Mouse (Mus musculus): ENCODE data around the gene Htr1f.
A peak's percentile ranks its signal among the peaks of the same experiment; 100 is the strongest.

Htr1f gene

GRCm38 (mm10) chr16:64883896-64884295 is 221.8 kb downstream of the Htr1f start:
- Histone ChIP-seq H3K27me3 (ENCODE audit: insufficient read depth, low read length) (no peaks in the 10 kb centered on the region), H3K4me3 (replicated peaks; ENCODE audit: low read length) (no peak overlapping the region), H3K9me3 (ENCODE audit: low read length) (peaks cover 29% of the 10 kb centered on the region), H3K4me1 (replicated peaks; ENCODE audit: low read depth, low read length) (peaks cover 50% of the 10 kb centered on the region), H3K36me3 (ENCODE audit: insufficient read depth, low read length) (peaks cover 20% of the 10 kb centered on the region)
- TF ChIP-seq NANOG (IDR thresholded peaks at IDR 0.05; ENCODE audit: borderline replicate concordance, low read length) (no peak), POU5F1 (IDR thresholded peaks at IDR 0.05; ENCODE audit: borderline replicate concordance, low read length) (no peak)

GRCm38 (mm10) chr16:64881442-64881841 is 224.2 kb downstream of the Htr1f start:
- peaks cover 4% of the 10 kb centered on the region for H3K36me3 ChIP-seq (ENCODE audit: insufficient read depth, low read length)
- no peaks in the 10 kb centered on the region for H3K27me3 ChIP-seq (ENCODE audit: insufficient read depth, low read length)
- H3K4me1 ChIP-seq (replicated peaks; ENCODE audit: low read depth, low read length) = peaks cover 62% of the 10 kb centered on the region
- no peak for TF ChIP-seq CTCF (conservative IDR thresholded peaks at IDR 0.05; ENCODE audit: low read length)
- no peak for TF ChIP-seq NANOG (IDR thresholded peaks at IDR 0.05; ENCODE audit: borderline replicate concordance, low read length)
- TF ChIP-seq POU5F1 (IDR thresholded peaks at IDR 0.05; ENCODE audit: borderline replicate concordance, low read length) = no peak
- H3K4me3 ChIP-seq (replicated peaks; ENCODE audit: low read length) = no peak overlapping the region
- H3K9me3 ChIP-seq (ENCODE audit: low read length) = peaks cover 13% of the 10 kb centered on the region

- Histone ChIP-seq H3K9me3 (ENCODE audit: low read length) (peaks cover 12% of the 10 kb centered on the region), H3K4me1 (replicated peaks; ENCODE audit: low read depth, low read length) (peaks cover 61% of the 10 kb centered on the region), H3K4me3 (replicated peaks; ENCODE audit: low read length) (no peak overlapping the region), H3K36me3 (ENCODE audit: insufficient read depth, low read length) (no peaks in the 10 kb centered on the region), H3K27me3 (ENCODE audit: insufficient read depth, low read length) (no peaks in the 10 kb centered on the region)
- TF ChIP-seq NANOG (IDR thresholded peaks at IDR 0.05; ENCODE audit: borderline replicate concordance, low read length) (peak; percentile 50; the same call in 1 of the 2 replicates), POU5F1 (IDR thresholded peaks at IDR 0.05; ENCODE audit: borderline replicate concordance, low read length) (no peak), CTCF (conservative IDR thresholded peaks at IDR 0.05; ENCODE audit: low read length) (no peak)
Measured at GRCm38 (mm10) chr16:64880986-64881385, 224.7 kb downstream of the Htr1f start.

GRCm38 (mm10) chr16:64879735-64880134 is 225.9 kb downstream of the Htr1f start:
- TF ChIP-seq CTCF (conservative IDR thresholded peaks at IDR 0.05; ENCODE audit: low read length) (no peak), NANOG (IDR thresholded peaks at IDR 0.05; ENCODE audit: borderline replicate concordance, low read length) (no peak), POU5F1 (IDR thresholded peaks at IDR 0.05; ENCODE audit: borderline replicate concordance, low read length) (no peak)
- Histone ChIP-seq H3K36me3 (ENCODE audit: insufficient read depth, low read length) (no peaks in the 10 kb centered on the region), H3K9me3 (ENCODE audit: low read length) (peaks cover 23% of the 10 kb centered on the region), H3K4me1 (replicated peaks; ENCODE audit: low read depth, low read length) (peaks cover 62% of the 10 kb centered on the region), H3K27me3 (ENCODE audit: insufficient read depth, low read length) (no peaks in the 10 kb centered on the region), H3K4me3 (replicated peaks; ENCODE audit: low read length) (no peak overlapping the region)

GRCm38 (mm10) chr16:64878611-64879132 is 227.0 kb downstream of the Htr1f start:
- TF ChIP-seq POU5F1 (IDR thresholded peaks at IDR 0.05; ENCODE audit: borderline replicate concordance, low read length) = no peak
- TF ChIP-seq NANOG (IDR thresholded peaks at IDR 0.05; ENCODE audit: borderline replicate concordance, low read length) = no peak
- TF ChIP-seq CTCF (conservative IDR thresholded peaks at IDR 0.05; ENCODE audit: low read length) = no peak
- Histone ChIP-seq H3K4me3 (replicated peaks; ENCODE audit: low read length) (no peak overlapping the region), H3K27me3 (ENCODE audit: insufficient read depth, low read length) (no peaks in the 10 kb centered on the region), H3K9me3 (ENCODE audit: low read length) (peaks cover 33% of the 10 kb centered on the region), H3K4me1 (replicated peaks; ENCODE audit: low read depth, low read length) (peaks cover 51% of the 10 kb centered on the region), H3K36me3 (ENCODE audit: insufficient read depth, low read length) (peaks cover 5% of the 10 kb centered on the region; the same call in 1 of the 2 replicates)

GRCm38 (mm10) chr16:64877314-64877713 is 228.3 kb downstream of the Htr1f start:
- peaks cover 51% of the 10 kb centered on the region for H3K4me1 ChIP-seq (replicated peaks; ENCODE audit: low read depth, low read length)
- H3K4me3 ChIP-seq (replicated peaks; ENCODE audit: low read length) = no peak overlapping the region
- no peak for TF ChIP-seq NANOG (IDR thresholded peaks at IDR 0.05; ENCODE audit: borderline replicate concordance, low read length)
- TF ChIP-seq CTCF (conservative IDR thresholded peaks at IDR 0.05; ENCODE audit: low read length) = no peak
- TF ChIP-seq POU5F1 (IDR thresholded peaks at IDR 0.05; ENCODE audit: borderline replicate concordance, low read length) = no peak
- peaks cover 10% of the 10 kb centered on the region; the same call in 1 of the 2 replicates for H3K36me3 ChIP-seq (ENCODE audit: insufficient read depth, low read length)
- peaks cover 44% of the 10 kb centered on the region for H3K9me3 ChIP-seq (ENCODE audit: low read length)
- no peaks in the 10 kb centered on the region for H3K27me3 ChIP-seq (ENCODE audit: insufficient read depth, low read length)

- no peaks in the 10 kb centered on the region for H3K27me3 ChIP-seq (ENCODE audit: insufficient read depth, low read length)
- H3K4me1 ChIP-seq (replicated peaks; ENCODE audit: low read depth, low read length) = peaks cover 49% of the 10 kb centered on the region
- TF ChIP-seq CTCF (conservative IDR thresholded peaks at IDR 0.05; ENCODE audit: low read length) = no peak
- TF ChIP-seq NANOG (IDR thresholded peaks at IDR 0.05; ENCODE audit: borderline replicate concordance, low read length) = no peak
- TF ChIP-seq POU5F1 (IDR thresholded peaks at IDR 0.05; ENCODE audit: borderline replicate concordance, low read length) = no peak
- no peak overlapping the region for H3K4me3 ChIP-seq (replicated peaks; ENCODE audit: low read length)
- peaks cover 15% of the 10 kb centered on the region; the same call in 1 of the 2 replicates for H3K36me3 ChIP-seq (ENCODE audit: insufficient read depth, low read length)
- H3K9me3 ChIP-seq (ENCODE audit: low read length) = peaks cover 50% of the 10 kb centered on the region
Measured at GRCm38 (mm10) chr16:64876631-64877265, 228.9 kb downstream of the Htr1f start.

GRCm38 (mm10) chr16:64875822-64876221 is 229.8 kb downstream of the Htr1f start:
- Histone ChIP-seq H3K4me3 (replicated peaks; ENCODE audit: low read length) (no peak overlapping the region), H3K4me1 (replicated peaks; ENCODE audit: low read depth, low read length) (peaks cover 40% of the 10 kb centered on the region), H3K27me3 (ENCODE audit: insufficient read depth, low read length) (no peaks in the 10 kb centered on the region), H3K36me3 (ENCODE audit: insufficient read depth, low read length) (peaks cover 17% of the 10 kb centered on the region; the same call in 1 of the 2 replicates), H3K9me3 (ENCODE audit: low read length) (peaks cover 58% of the 10 kb centered on the region)
- TF ChIP-seq POU5F1 (IDR thresholded peaks at IDR 0.05; ENCODE audit: borderline replicate concordance, low read length) (no peak), CTCF (conservative IDR thresholded peaks at IDR 0.05; ENCODE audit: low read length) (no peak), NANOG (IDR thresholded peaks at IDR 0.05; ENCODE audit: borderline replicate concordance, low read length) (no peak)

Data from E14TG2a.4 (cell line).